Mouse (Mus musculus) lung, adult 2 months (tissue): ENCODE measurements at regions not wholly inside any gene's neighbourhood (a gene's known extent, or its start where the extent isn't known, plus 50 kb on each side); places are given as distances from the start of the nearest gene placed in this dataset.

Source experiments
- DNase-seq: peaks from one replicate; pipeline ENCODE4 v3.0.0; 2022
- H3K4me1 ChIP-seq: fragments of 200-500 bp; 2 replicates; pipeline ENCODE4 v1.6.1; 2011; ENCODE audit warnings: low read length; ENCODE audit not compliant: control insufficient read depth, insufficient read depth
- H3K4me3 ChIP-seq: fragments of 200-500 bp; replicated peaks from 2 replicates; pipeline ENCODE3; 2011; ENCODE audit warnings: low read depth, mild to moderate bottlenecking, control low read depth, low read length; ENCODE audit errors: extremely low read depth
- CTCF ChIP-seq: fragments of 200-500 bp; IDR thresholded peaks from 2 replicates; pipeline ENCODE4 v1.5.1; 2011; ENCODE audit warnings: mild to moderate bottlenecking, low read length, control low read depth; ENCODE audit not compliant: insufficient read depth
- POLR2A ChIP-seq: fragments of 200-500 bp; IDR thresholded peaks from 2 replicates; pipeline ENCODE4 v1.6.1; 2011; ENCODE audit warnings: low read depth, mild to moderate bottlenecking, control low read depth, low read length, borderline replicate concordance; ENCODE audit errors: extremely low read depth
- WGBS: fragments of 180-500 bp; shearing (Covaris S2); methylation state at CpG from one replicate; pipeline ENCODE4 v1.1.7; 2018; 5-methylcytosine and 5-hydroxymethylcytosine counted together

DNA sequence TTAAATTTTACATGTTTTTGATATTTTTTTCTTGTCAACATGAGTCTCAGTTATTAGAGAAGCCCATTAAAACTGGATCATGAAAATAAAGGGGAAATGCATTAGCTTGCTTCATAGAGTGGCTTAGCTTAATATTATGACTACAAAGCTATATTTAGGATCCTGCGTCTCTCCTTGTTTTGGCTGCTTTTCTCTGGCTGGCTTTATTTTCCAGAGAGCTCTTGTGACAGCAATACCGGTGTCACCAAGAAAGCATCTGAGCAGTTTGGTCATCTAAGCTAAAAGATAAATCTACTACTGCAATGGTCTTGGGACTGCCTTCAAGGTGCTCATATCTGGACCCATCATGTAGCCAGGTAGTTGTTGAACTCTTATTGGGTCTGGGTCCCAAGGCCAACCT lies 293.5 kb upstream of the Gm12728 start:
- H3K4me1 ChIP-seq = no peaks in the 10 kb centered on the region

GRCm38 (mm10) chr4:105506190-105506589 lies 283.5 kb upstream of the Gm12728 start:
- WGBS = 41% methylated on average over 2 of the region's 2 CpGs
- DNase-seq = no peak
- TF ChIP-seq POLR2A = no peak
- TF ChIP-seq CTCF = no peak
- H3K4me3 ChIP-seq = no peak overlapping the region
- H3K4me1 ChIP-seq = no peaks in the 10 kb centered on the region

More for the DNA sequence above, 293.5 kb upstream of the Gm12728 start:
- DNase-seq = no peak
- TF ChIP-seq CTCF = no peak
- TF ChIP-seq POLR2A = no peak
- WGBS = 68% methylated on average over 2 of the region's 2 CpGs
- H3K4me3 ChIP-seq = no peak overlapping the region

- H3K4me3 ChIP-seq = no peak overlapping the region
- no peaks in the 10 kb centered on the region for H3K4me1 ChIP-seq
- 60% methylated on average over 7 of the region's 7 CpGs for WGBS
- DNase-seq = no peak
- no peak for TF ChIP-seq CTCF
- no peak for TF ChIP-seq POLR2A
Observed at GRCm38 (mm10) chr4:105507221-105507620, 282.4 kb upstream of the Gm12728 start.

DNA sequence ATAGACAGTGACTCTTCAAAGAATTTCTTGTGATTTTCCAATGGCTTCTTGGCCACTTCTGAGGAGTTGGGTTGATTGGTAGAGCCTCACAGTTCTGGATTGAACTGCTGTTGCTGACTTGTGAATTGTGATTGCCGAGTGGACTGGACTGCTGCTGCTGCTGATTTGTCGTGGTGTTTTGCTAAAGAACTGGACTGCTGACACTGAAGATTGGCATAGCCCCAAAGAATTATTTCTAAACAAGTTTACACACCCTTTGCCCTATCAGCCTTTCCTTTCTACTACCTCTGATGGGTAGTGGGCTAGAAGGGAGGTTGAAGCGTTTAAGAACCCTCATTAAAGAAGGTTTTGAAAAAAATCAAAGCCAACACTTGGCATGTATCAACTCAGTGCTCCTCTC lies 280.6 kb upstream of the Gm12728 start:
- no peak for DNase-seq
- 56% methylated on average over 3 of the region's 3 CpGs for WGBS
- Histone ChIP-seq H3K4me3 (no peak overlapping the region), H3K4me1 (no peaks in the 10 kb centered on the region)
- TF ChIP-seq CTCF (no peak), POLR2A (no peak)

DNA sequence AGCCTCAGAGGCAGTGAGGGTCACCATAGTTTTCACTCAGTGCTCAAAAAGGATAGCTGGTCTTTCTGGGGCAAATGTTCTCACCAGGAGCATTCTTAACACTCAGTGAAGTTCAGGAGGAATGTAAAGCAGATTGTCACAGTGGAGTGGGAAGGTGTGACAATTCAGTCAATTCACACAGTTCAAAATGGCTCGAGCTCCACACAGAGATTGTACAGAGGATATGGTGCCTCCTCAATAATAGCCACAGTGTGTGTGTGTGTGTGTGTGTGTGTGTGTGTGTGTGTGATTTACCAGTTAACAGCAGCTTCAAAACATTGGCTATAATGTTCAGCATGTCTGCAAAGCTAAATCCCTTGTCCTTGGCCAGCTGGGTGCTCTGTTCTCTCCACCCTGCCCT lies 279.3 kb upstream of the Gm12728 start:
- TF ChIP-seq POLR2A (no peak), CTCF (no peak)
- Histone ChIP-seq H3K4me1 (no peaks in the 10 kb centered on the region), H3K4me3 (no peak overlapping the region)
- 90% methylated on average over 1 of the region's 1 CpGs for WGBS
- no peak for DNase-seq

- WGBS = 40% methylated on average over 2 of the region's 2 CpGs
- Histone ChIP-seq H3K4me3 (no peak overlapping the region), H3K4me1 (0 out of 2 replicates have a peak, but pooled peaks cover 2% of the 10 kb centered on the region)
- TF ChIP-seq CTCF (no peak), POLR2A (no peak)
- DNase-seq = no peak
Observed at GRCm38 (mm10) chr4:105525135-105525534, 264.5 kb upstream of the Gm12728 start.

GRCm38 (mm10) chr4:105526755-105527154 lies 262.9 kb upstream of the Gm12728 start:
- H3K4me3 ChIP-seq = no peak overlapping the region
- no peak for DNase-seq
- 0 out of 2 replicates have a peak, but pooled peaks cover 2% of the 10 kb centered on the region for H3K4me1 ChIP-seq
- 86% methylated on average over 7 of the region's 7 CpGs for WGBS
- no peak for TF ChIP-seq CTCF

GRCm38 (mm10) chr4:105527316-105527715 lies 262.4 kb upstream of the Gm12728 start:
- TF ChIP-seq POLR2A (no peak), CTCF (no peak)
- Histone ChIP-seq H3K4me1 (0 out of 2 replicates have a peak, but pooled peaks cover 2% of the 10 kb centered on the region), H3K4me3 (no peak overlapping the region)
- DNase-seq = no peak
- 79% methylated on average over 3 of the region's 3 CpGs for WGBS

DNA sequence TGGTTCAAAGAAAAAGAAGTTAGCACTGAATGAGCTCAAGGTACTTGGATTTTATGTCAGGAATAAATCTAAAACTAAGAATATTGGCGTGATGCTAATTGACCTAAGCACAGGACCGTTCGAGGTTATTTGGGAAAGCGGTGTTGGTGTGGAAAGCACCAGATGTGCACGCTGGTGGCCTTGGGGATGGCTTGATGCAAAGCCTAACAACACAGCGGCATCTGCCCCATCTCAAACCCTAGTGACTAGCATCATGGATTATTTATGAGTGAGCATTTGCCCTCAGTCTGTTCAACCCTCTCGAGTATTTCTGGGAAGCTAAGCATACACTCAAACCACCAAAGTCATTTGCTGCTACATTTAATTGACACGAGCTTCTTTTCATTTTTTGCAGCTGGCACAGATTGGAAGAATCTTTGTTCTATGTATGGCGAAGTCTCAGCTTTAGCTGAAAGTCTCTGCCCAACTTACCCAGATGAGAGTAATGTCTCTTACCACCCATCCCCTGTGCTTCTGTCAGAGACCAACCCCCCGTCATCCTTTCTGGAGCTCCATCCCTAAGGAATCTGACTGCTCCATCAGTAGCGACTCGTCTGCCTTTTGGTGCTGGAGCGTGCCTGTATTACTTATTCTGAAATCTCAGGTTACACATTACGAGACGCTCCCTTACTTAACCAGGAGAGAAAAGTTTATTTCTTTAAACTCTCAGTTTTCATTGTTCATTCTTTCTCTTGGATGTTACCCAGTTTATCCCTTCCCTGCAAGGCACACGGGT lies 257.8 kb upstream of the Gm12728 start:
- H3K4me1 ChIP-seq = no peaks in the 10 kb centered on the region
- H3K4me3 ChIP-seq = no peak overlapping the region
- no peak for DNase-seq
- 85% methylated on average over 16 of the region's 16 CpGs for WGBS
- TF ChIP-seq POLR2A (no peak), CTCF (no peak)

DNA sequence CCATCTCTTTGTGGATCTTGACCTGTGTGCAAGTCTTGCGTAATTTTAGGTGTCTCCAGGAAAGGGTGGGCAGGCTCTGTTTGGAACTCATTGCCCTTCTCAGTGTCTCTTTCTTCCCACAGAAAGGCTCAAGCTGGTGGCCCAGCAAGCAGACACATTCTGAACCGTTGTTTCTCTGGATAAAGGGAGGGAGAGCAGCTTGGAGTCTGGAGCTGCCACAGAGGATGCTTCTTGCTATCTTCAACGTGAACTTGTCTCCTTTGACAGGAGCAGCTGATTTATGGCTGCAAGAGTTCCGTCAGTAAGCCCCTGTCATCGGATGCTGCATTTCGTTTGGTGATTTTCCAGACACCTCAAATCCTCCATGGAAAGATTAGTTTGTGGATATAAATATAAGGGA lies 254.2 kb upstream of the Gm12728 start:
- no peak for DNase-seq
- TF ChIP-seq POLR2A = no peak
- no peak for TF ChIP-seq CTCF
- WGBS = 52% methylated on average over 6 of the region's 6 CpGs
- H3K4me1 ChIP-seq = no peaks in the 10 kb centered on the region
- H3K4me3 ChIP-seq = no peak overlapping the region
